Mouse (Mus musculus): Measurements from ENCODE around the gene Psmd14.
A peak's percentile ranks its signal among the peaks of the same experiment; 100 is the strongest.

Psmd14 gene

GRCm38 (mm10) chr2:61711108-61712040 is at the start of gene Psmd14:
Gene Psmd14, plus strand, starts transcription at chr2:61711694.
- peak; percentile 81 for DNase-seq (ENCODE audit: low spot score)

- no peak for DNase-seq (ENCODE audit: low spot score)
These were observed 48.7 kb upstream of the Psmd14 start for GRCm38 (mm10) chr2:61662833-61663232.

GRCm38 (mm10) chr2:61663573-61664241 is 47.8 kb upstream of the Psmd14 start:
- no peak for DNase-seq (ENCODE audit: low spot score)

GRCm38 (mm10) chr2:61667420-61667819 is 44.1 kb upstream of the Psmd14 start:
- DNase-seq (ENCODE audit: low spot score): no peak

- DNase-seq (ENCODE audit: low spot score): peak; percentile 11
These were observed 43.2 kb upstream of the Psmd14 start for GRCm38 (mm10) chr2:61668260-61668659.

- no peak for DNase-seq (ENCODE audit: low spot score)
These were observed 36.9 kb upstream of the Psmd14 start for GRCm38 (mm10) chr2:61674555-61674954.

GRCm38 (mm10) chr2:61681572-61681971 is 29.9 kb upstream of the Psmd14 start:
- DNase-seq (ENCODE audit: low spot score): no peak

- no peak for DNase-seq (ENCODE audit: low spot score)
These were observed 25.0 kb upstream of the Psmd14 start for GRCm38 (mm10) chr2:61686533-61686932.

GRCm38 (mm10) chr2:61689086-61689485 is 22.4 kb upstream of the Psmd14 start:
- DNase-seq (ENCODE audit: low spot score): no peak

- DNase-seq (ENCODE audit: low spot score): no peak
These were observed 1.9 kb upstream of the Psmd14 start for GRCm38 (mm10) chr2:61709570-61709969.

- DNase-seq (ENCODE audit: low spot score): no peak
These were observed 1.0 kb downstream of the Psmd14 start for GRCm38 (mm10) chr2:61712526-61712925.

GRCm38 (mm10) chr2:61722401-61722982 is 11.0 kb downstream of the Psmd14 start:
- DNase-seq (ENCODE audit: low spot score): no peak

GRCm38 (mm10) chr2:61732802-61733486 is 21.4 kb downstream of the Psmd14 start:
- no peak for DNase-seq (ENCODE audit: low spot score)

- DNase-seq (ENCODE audit: low spot score): no peak
These were observed 22.7 kb downstream of the Psmd14 start for GRCm38 (mm10) chr2:61734175-61734574.

GRCm38 (mm10) chr2:61746051-61746450 is 34.6 kb downstream of the Psmd14 start:
- no peak for DNase-seq (ENCODE audit: low spot score)

GRCm38 (mm10) chr2:61746580-61746979 is 35.1 kb downstream of the Psmd14 start:
- no peak for DNase-seq (ENCODE audit: low spot score)

- DNase-seq (ENCODE audit: low spot score): no peak
These were observed 35.9 kb downstream of the Psmd14 start for GRCm38 (mm10) chr2:61747411-61747810.

GRCm38 (mm10) chr2:61750702-61751101 is 39.2 kb downstream of the Psmd14 start:
- no peak for DNase-seq (ENCODE audit: low spot score)

- DNase-seq (ENCODE audit: low spot score): no peak
These were observed 39.8 kb downstream of the Psmd14 start for GRCm38 (mm10) chr2:61751286-61751685.

- no peak for DNase-seq (ENCODE audit: low spot score)
These were observed 40.9 kb downstream of the Psmd14 start for GRCm38 (mm10) chr2:61752362-61752761.

GRCm38 (mm10) chr2:61754989-61755388 is 43.5 kb downstream of the Psmd14 start:
- no peak for DNase-seq (ENCODE audit: low spot score)

- DNase-seq (ENCODE audit: low spot score): no peak
These were observed 47.9 kb downstream of the Psmd14 start for GRCm38 (mm10) chr2:61759234-61759855.

All from ovary, postnatal 14 days (tissue).